Mouse (Mus musculus): ENCODE measurements around the gene Defb33.

GRCm38 (mm10) chr8:20907119-20907518 lies 14.7 kb downstream of the Defb33 start:
- TF ChIP-seq POLR2A (IDR thresholded peaks at IDR 0.05; ENCODE audit: borderline replicate concordance, control insufficient read depth, low read depth, low read length) (no peak), CTCF (IDR thresholded peaks at IDR 0.05; ENCODE audit: control insufficient read depth, insufficient read depth, low read length) (no peak)
